Mouse (Mus musculus): Measurements from ENCODE around the gene Tlr3.

The Tlr3 gene

GRCm38 (mm10) chr8:45410882-45411281 lies at the start of gene Tlr3:
Gene Tlr3 (minus strand): TSS chr8:45411080.
- DNase-seq (ENCODE audit: extremely low read depth, insufficient read length, low spot score), result peak; percentile 7

DNA sequence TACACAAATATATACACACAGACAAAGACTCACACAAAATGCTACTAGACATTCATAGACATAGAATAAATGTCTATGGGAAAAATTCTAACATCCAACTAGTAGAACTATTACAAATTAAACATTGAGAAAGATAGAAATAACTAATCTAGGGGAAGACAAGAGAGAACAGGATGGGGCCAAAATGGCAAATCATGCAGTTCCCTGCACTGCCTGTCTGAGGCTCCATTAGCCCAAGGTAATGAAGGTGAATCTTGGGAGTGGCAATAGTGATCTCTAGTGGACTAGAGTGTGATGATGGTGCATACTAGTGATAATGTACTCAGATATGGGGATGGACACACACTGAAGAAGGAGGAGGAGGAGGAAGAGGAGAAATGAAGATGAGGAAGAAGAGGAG lies 47.0 kb upstream of the Tlr3 start:
- no peak for DNase-seq (ENCODE audit: extremely low read depth, insufficient read length, low spot score)

- peak; percentile 62 for DNase-seq (ENCODE audit: extremely low read depth, insufficient read length, low spot score)
These were observed 43.5 kb upstream of the Tlr3 start for GRCm38 (mm10) chr8:45454426-45454825.

- DNase-seq (ENCODE audit: extremely low read depth, insufficient read length, low spot score), result no peak
These were observed 41.2 kb upstream of the Tlr3 start for GRCm38 (mm10) chr8:45452115-45452514.

GRCm38 (mm10) chr8:45448842-45449241 lies 38.0 kb upstream of the Tlr3 start:
- DNase-seq (ENCODE audit: extremely low read depth, insufficient read length, low spot score), result no peak

DNA sequence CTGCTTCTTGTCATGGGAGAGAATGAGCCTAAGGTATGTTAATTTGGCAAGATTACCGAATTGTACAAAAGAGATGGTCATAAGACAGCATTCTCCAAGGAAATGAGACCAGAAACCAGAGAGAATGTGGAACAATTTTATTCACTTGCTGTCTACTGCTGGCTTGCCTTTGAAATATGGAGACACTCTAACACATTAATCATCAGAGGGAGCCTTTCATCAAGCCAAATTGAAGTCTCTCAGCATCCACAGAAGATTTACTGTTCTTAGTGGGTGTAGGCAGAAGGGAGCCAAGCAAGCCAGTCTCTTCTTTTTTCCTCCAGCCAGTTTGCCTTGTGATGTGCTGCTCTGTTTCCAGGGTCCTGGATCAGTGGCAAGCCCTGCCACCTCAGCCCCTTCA lies 37.4 kb upstream of the Tlr3 start:
- no peak for DNase-seq (ENCODE audit: extremely low read depth, insufficient read length, low spot score)

DNA sequence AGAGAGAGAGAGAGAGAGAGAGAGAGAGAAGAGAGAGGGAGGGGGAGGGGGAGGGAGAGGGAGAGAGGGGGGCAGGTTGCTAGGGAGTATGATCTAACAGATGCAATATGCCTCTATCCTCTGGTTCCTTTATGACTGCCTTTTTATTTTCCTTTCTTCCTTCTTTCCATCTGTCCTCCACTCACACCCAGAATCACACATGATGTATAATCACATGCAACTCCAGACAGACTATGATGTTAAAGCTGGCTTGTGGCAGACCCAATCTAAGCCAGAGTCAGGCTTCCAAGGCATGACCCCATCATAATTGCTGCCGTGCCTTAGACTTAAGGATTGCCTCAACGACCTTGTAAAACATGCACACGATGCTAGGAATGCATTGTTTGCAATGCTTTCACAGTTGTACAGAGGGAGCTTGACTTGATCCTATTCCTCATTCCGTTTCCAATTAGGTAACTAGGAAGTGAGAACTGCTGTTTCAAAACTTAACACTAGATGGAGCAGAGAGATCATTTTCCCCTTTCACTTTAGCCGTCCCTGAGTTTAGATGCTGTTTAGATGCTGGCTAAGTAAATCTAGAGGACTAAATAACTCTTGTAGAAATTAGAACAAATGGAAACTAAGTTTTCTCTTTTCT lies 28.1 kb upstream of the Tlr3 start:
- no peak for DNase-seq (ENCODE audit: extremely low read depth, insufficient read length, low spot score)

GRCm38 (mm10) chr8:45420151-45420550 lies 9.3 kb upstream of the Tlr3 start:
- DNase-seq (ENCODE audit: extremely low read depth, insufficient read length, low spot score), result no peak

- no peak for DNase-seq (ENCODE audit: extremely low read depth, insufficient read length, low spot score)
These were observed 4.1 kb upstream of the Tlr3 start for GRCm38 (mm10) chr8:45414965-45415364.

DNA sequence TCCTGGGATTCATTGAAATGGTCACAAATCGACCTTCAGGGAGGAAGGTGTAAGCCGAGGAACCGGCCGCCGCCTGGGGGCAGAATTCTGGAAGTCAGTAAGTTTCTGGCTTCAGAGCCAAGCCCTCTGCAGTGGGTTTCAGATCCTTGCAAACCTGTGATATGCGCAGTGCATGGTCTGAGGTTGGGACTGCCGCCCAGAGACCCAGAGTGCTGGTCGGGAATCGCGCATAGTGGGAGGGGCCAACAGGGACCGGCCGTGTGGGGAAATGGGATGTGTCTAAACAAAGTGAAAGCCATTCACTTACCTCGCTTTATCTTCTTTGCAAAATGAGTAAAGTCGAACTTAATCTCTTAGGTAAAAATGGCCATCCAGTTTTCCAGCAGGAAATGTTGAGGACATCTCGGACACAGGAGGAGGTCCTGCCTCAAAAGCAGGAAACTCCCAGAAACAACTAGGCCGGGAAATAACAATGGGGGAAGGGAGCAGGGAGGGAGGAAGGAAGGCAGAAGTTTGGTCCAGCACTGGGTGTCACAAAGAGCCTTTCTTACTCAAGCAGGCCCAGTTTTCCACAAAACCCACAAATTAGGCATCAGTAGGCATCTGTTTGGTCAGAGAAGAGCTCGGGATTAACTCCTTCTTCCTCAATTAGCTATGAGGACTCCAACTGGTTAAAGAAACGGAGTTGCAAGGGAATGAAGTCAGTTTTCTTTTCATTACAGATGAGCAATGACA lies 567 bp downstream of the Tlr3 start:
- DNase-seq (ENCODE audit: extremely low read depth, insufficient read length, low spot score), result peak; percentile 87

- DNase-seq (ENCODE audit: extremely low read depth, insufficient read length, low spot score), result no peak
These were observed 1.2 kb downstream of the Tlr3 start for GRCm38 (mm10) chr8:45409702-45410101.

DNA sequence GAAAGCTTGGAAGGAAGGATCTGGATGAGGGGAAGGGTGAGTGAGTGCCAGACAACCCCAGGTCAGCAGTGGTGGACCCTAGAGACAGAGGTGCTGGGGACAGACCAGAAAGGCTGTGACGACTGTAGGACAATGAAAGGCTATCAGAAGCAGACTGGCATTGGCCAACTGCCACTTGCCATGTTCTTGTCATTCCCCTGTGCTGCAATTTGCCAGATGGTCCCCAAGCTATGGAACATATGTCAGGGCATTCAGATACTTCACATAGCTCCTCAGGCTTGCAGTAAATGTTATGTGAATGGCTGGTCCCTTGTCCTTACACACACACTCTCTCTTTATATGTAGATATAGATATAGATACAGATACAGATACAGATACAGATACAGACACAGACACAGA lies 27.6 kb downstream of the Tlr3 start:
- DNase-seq (ENCODE audit: extremely low read depth, insufficient read length, low spot score), result no peak

- no peak for DNase-seq (ENCODE audit: extremely low read depth, insufficient read length, low spot score)
These were observed 28.9 kb downstream of the Tlr3 start, which contains the start of gene Fam149a for GRCm38 (mm10) chr8:45381963-45382347. Gene Fam149a (minus strand): TSS chr8:45382291.

GRCm38 (mm10) chr8:45381075-45381962 lies 29.6 kb downstream of the Tlr3 start:
- no peak for DNase-seq (ENCODE audit: extremely low read depth, insufficient read length, low spot score)

- DNase-seq (ENCODE audit: extremely low read depth, insufficient read length, low spot score), result no peak
These were observed 30.3 kb downstream of the Tlr3 start for GRCm38 (mm10) chr8:45380598-45380997.

- DNase-seq (ENCODE audit: extremely low read depth, insufficient read length, low spot score), result no peak
These were observed 36.8 kb downstream of the Tlr3 start for GRCm38 (mm10) chr8:45374071-45374470.

DNA sequence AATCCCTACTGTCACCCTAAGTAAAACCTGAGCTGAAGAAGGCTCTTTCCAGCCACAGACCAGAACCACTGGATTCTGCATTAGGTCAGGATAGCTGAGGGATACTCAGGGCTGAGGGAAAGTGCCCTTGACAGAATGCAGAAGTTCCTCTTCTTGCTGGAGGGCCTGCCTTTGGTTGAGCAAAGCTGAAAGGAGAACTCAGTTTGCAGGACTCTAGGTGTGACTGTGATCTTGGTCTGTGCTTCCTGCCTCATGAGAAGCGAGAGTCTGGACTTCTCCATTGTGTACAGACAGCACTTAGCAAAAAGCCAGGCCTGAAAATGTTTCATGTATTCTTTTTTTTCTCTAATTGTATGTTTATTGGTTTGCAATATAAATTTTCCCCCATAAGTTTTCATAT lies 43.7 kb downstream of the Tlr3 start:
- DNase-seq (ENCODE audit: extremely low read depth, insufficient read length, low spot score), result no peak

DNA sequence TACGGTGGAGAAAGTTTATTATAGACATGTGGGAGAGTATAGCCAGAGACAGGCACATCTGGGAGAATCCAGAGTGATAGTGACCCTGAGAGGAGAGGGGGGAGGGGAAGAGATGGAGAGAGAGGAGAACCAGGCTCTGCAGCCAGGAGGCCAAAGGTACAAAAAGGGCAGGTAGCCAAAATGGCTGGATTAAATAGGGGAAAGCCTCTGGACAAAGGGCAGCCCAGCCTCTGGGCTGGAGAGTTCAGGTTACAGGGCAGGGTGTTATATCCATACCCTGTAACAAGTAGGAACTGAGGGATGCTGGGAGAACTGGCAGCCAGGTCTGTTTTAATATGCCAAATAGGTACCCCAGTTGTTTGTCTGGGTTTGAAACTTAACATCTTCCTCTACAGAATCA lies 47.7 kb downstream of the Tlr3 start:
- DNase-seq (ENCODE audit: extremely low read depth, insufficient read length, low spot score), result no peak

- DNase-seq (ENCODE audit: extremely low read depth, insufficient read length, low spot score), result no peak
These were observed 48.6 kb downstream of the Tlr3 start for GRCm38 (mm10) chr8:45362323-45362722.

DNA sequence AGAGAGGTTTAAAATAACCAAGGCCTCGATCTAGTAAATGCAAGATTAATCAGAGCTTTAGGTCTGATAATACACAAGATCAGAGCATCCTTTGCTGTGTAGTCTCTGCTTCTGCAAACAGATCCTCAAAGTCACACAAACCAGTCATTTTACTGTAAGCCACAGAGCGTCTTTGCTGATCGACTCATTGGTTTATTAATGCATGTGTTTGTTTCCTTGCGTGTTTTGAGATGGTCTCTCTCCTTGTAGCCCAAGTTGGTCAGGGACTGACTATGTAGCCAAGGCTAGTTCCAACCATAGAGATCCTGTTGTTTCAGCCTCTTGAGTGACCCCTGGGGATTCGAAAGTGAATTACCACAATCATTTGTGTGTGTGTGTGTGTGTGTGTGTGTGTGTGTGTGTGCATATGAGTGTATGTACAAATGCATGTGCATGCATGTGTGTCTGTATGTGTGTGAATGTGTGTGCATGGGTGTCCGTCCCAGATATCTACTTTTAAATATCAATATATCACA lies 51.7 kb downstream of the Tlr3 start:
- peak; percentile 42 for DNase-seq (ENCODE audit: extremely low read depth, insufficient read length, low spot score)
